Comparison of ENCODE assay signal across 27 mouse cellular contexts in genomic region chr9:48641636-48642035, GRCm38 (mm10). TPM values are rescaled to one million over a fixed set of nuclear protein-coding genes. Genes with fewer than 3 reads are reported as not detected.
DNase-seq lines count a peak whose midpoint lies in the region; ATAC-seq and TF ChIP-seq lines count a peak whose summit lies in the region.
"Had no signal": no experiment of that assay in that cellular context is flagged by ENCODE, and none has a peak within 500 bp of the region (broad histone marks: within the 10 kb centered on the region; RNA-seq: fewer than 3 reads in every experiment).

No protein-coding gene starts in this region.

- H3K4me3 ChIP-seq in forebrain, embryonic 11.5 days (ENCODE audit: low read depth, low read length) = no peak overlapping the region
- no peak overlapping the region for H3K4me3 ChIP-seq in forebrain, embryonic 15.5 days
- no peak overlapping the region for H3K4me3 ChIP-seq in kidney, embryonic 14.5 days (ENCODE audit: low read length)
- H3K4me3 ChIP-seq in liver, postnatal 0 days (ENCODE audit: low read depth, low read length) = no peak overlapping the region
- H3K4me3 ChIP-seq: embryonic facial prominence, embryonic 10.5 days; embryonic facial prominence, embryonic 13.5 days; erythroblast, embryonic 14.5 days; forebrain, embryonic 13.5 days; gastrocnemius, adult 2 months; hindbrain, embryonic 10.5 days; hindbrain, embryonic 13.5 days had no signal

- H3K4me2 ChIP-seq in forebrain, embryonic 11.5 days (ENCODE audit: low read depth, low read length, severe bottlenecking) = no peak overlapping the region
- H3K4me2 ChIP-seq in forebrain, embryonic 15.5 days (replicated peaks) = no peak overlapping the region
- H3K4me2 ChIP-seq in kidney, embryonic 14.5 days (replicated peaks; ENCODE audit: low read depth, low read length) = no peak overlapping the region
- no peak overlapping the region for H3K4me2 ChIP-seq in liver, postnatal 0 days (ENCODE audit: low read depth, low read length)
- H3K4me2 ChIP-seq: embryonic facial prominence, embryonic 13.5 days; forebrain, embryonic 13.5 days; hindbrain, embryonic 13.5 days had no signal

- H3K36me3 ChIP-seq in forebrain, embryonic 11.5 days (ENCODE audit: control insufficient read depth, insufficient read depth, low read length) = no peaks in the 10 kb centered on the region
- H3K36me3 ChIP-seq in forebrain, embryonic 15.5 days = no peaks in the 10 kb centered on the region
- no peaks in the 10 kb centered on the region for H3K36me3 ChIP-seq in kidney, embryonic 14.5 days (ENCODE audit: control insufficient read depth, insufficient read depth, low read length)
- H3K36me3 ChIP-seq in liver, postnatal 0 days (replicated peaks; ENCODE audit: insufficient read depth, low read length) = no peaks in the 10 kb centered on the region
- H3K36me3 ChIP-seq: embryonic facial prominence, embryonic 10.5 days; embryonic facial prominence, embryonic 13.5 days; hindbrain, embryonic 10.5 days; hindbrain, embryonic 13.5 days had no signal

- no peaks in the 10 kb centered on the region for H3K27me3 ChIP-seq in forebrain, embryonic 11.5 days (ENCODE audit: control insufficient read depth, insufficient read depth, low read length)
- H3K27me3 ChIP-seq in forebrain, embryonic 15.5 days = peaks cover 27% of the 10 kb centered on the region; the same call in 1 of the 2 replicates
- H3K27me3 ChIP-seq in kidney, embryonic 14.5 days (ENCODE audit: control insufficient read depth, insufficient read depth, low read length) = peaks cover 6% of the 10 kb centered on the region; the same call in 1 of the 2 replicates
- no peaks in the 10 kb centered on the region for H3K27me3 ChIP-seq in liver, postnatal 0 days (ENCODE audit: insufficient read depth, low read length)
- H3K27me3 ChIP-seq: hindbrain, embryonic 13.5 days had no signal

- 93% methylated on average over 8 of the region's 8 CpGs for WGBS in forebrain, embryonic 11.5 days
- WGBS in forebrain, embryonic 15.5 days = 91% methylated on average over 8 of the region's 8 CpGs
- 92% methylated on average over 8 of the region's 8 CpGs for WGBS in kidney, embryonic 14.5 days
- WGBS in liver, postnatal 0 days (ENCODE audit: insufficient replicate concordance) = 79% methylated on average over 8 of the region's 8 CpGs

- no peaks in the 10 kb centered on the region for H3K4me1 ChIP-seq in forebrain, embryonic 11.5 days (replicated peaks; ENCODE audit: control insufficient read depth, insufficient read depth, low read length)
- H3K4me1 ChIP-seq in forebrain, embryonic 15.5 days = peaks cover 11% of the 10 kb centered on the region
- no peaks in the 10 kb centered on the region for H3K4me1 ChIP-seq in kidney, embryonic 14.5 days (ENCODE audit: control insufficient read depth, insufficient read depth, low read length)
- H3K4me1 ChIP-seq in liver, postnatal 0 days (ENCODE audit: insufficient read depth) = no peaks in the 10 kb centered on the region
- H3K4me1 ChIP-seq: embryonic facial prominence, embryonic 13.5 days; forebrain, embryonic 13.5 days; hindbrain, embryonic 13.5 days had no signal

- H3K9ac ChIP-seq in forebrain, embryonic 11.5 days (ENCODE audit: low read length) = no peak overlapping the region
- no peak overlapping the region for H3K9ac ChIP-seq in forebrain, embryonic 15.5 days (replicated peaks)
- H3K9ac ChIP-seq in kidney, embryonic 14.5 days (ENCODE audit: low read depth, low read length) = no peak overlapping the region
- H3K9ac ChIP-seq in liver, postnatal 0 days (replicated peaks) = no peak overlapping the region
- H3K9ac ChIP-seq: embryonic facial prominence, embryonic 13.5 days; forebrain, embryonic 13.5 days; forebrain, postnatal 0 days; hindbrain, embryonic 13.5 days had no signal

- H3K9me3 ChIP-seq in forebrain, embryonic 11.5 days (ENCODE audit: control insufficient read depth, low read length) = no peaks in the 10 kb centered on the region
- H3K9me3 ChIP-seq in forebrain, embryonic 15.5 days = peaks cover 3% of the 10 kb centered on the region; the same call in 1 of the 2 replicates
- H3K9me3 ChIP-seq in kidney, embryonic 14.5 days (ENCODE audit: control insufficient read depth, low read length) = peaks cover 4% of the 10 kb centered on the region; the same call in 1 of the 2 replicates
- peaks cover 10% of the 10 kb centered on the region for H3K9me3 ChIP-seq in liver, postnatal 0 days (ENCODE audit: low read length)

- DNase-seq in forebrain, embryonic 11.5 days (ENCODE audit: low spot score) = peak; percentile 16
- DNase-seq in kidney, postnatal 10 days = peak; percentile 1
- DNase-seq in liver, postnatal 0 days = peak; percentile 8
- DNase-seq in liver = no peak
- peak; percentile 1 for DNase-seq in ovary, postnatal 36 days (ENCODE audit: low spot score)
- DNase-seq in ovary, postnatal 10 days (ENCODE audit: low spot score) = no peak
- DNase-seq: adrenal gland, adult 8-10 months; adrenal gland, postnatal 25 days; cerebellum, adult 11-12 months; cerebellum, adult 8-10 months; cerebellum, postnatal 10 days; cerebellum, postnatal 36 days; embryo, embryonic 11 days; forebrain, postnatal 0 days; gastrocnemius, adult 2 months; gastrocnemius, postnatal 14 days; heart, postnatal 36 days had no signal

- no peak for TF ChIP-seq CTCF in liver, postnatal 0 days (IDR thresholded peaks at IDR 0.05; ENCODE audit: low read depth)

- no peak for ATAC-seq in forebrain, embryonic 11.5 days (replicated peaks; ENCODE audit: low FRiP score)
- ATAC-seq in forebrain, embryonic 15.5 days (replicated peaks) = no peak
- no peak for ATAC-seq in kidney, embryonic 14.5 days (ENCODE audit: low FRiP score, low TSS enrichment)
- no peak for ATAC-seq in liver, postnatal 0 days
- ATAC-seq: activated CD4-positive, CD25-positive, alpha-beta regulatory T cell, adult 4 months; forebrain, embryonic 13.5 days; forebrain, postnatal 0 days; hindbrain, embryonic 16.5 days had no signal

- H3K27ac ChIP-seq in forebrain, embryonic 11.5 days (ENCODE audit: low read depth, low read length) = no peak overlapping the region
- H3K27ac ChIP-seq in forebrain, embryonic 15.5 days (replicated peaks) = no peak overlapping the region
- H3K27ac ChIP-seq in kidney, embryonic 14.5 days (ENCODE audit: low read depth, low read length) = no peak overlapping the region
- no peak overlapping the region for H3K27ac ChIP-seq in liver, postnatal 0 days (ENCODE audit: low read depth)
- H3K27ac ChIP-seq: embryonic facial prominence, embryonic 10.5 days; embryonic facial prominence, embryonic 13.5 days; forebrain, embryonic 13.5 days; gastrocnemius, adult 2 months; hindbrain, embryonic 10.5 days; hindbrain, embryonic 13.5 days had no signal

- no peak for TF ChIP-seq EP300 in liver, postnatal 0 days (IDR thresholded peaks at IDR 0.05; ENCODE audit: low read depth)

RNA-seq across cellular contexts. Expression of gene Nnmt, which starts 36.7 kb away (rescaled TPM):
- polyA plus RNA-seq in forebrain, embryonic 11.5 days (2014; fragmentation: Nextera tagmentation; extraction: Ambion mirVana) = 1.1 and 1.9 TPM in 2 replicates
- 0.42 and 0.74 TPM in 2 replicates for polyA plus RNA-seq in forebrain, embryonic 15.5 days (2015; fragmentation: Nextera tagmentation; extraction: Ambion mirVana)
- 0.55 and 1.7 TPM in 2 replicates for polyA plus RNA-seq in kidney, embryonic 14.5 days (2014; fragmentation: Nextera tagmentation; extraction: Ambion mirVana)
- polyA plus RNA-seq in liver, postnatal 0 days (2015; fragmentation: Nextera tagmentation; extraction: Ambion mirVana) = 0.34 and 0.41 TPM in 2 replicates
- polyA plus RNA-seq: activated CD4-positive, CD25-positive, alpha-beta regulatory T cell, adult 4 months; erythroblast, embryonic 14.5 days; forebrain, embryonic 13.5 days had no signal

Comparison
In these comparisons a context has a peak if more than half of its experiments do, and no peak if none do; other contexts are left out.
1. DNase-seq: peak in forebrain, embryonic 11.5 days (single experiment), kidney, postnatal 10 days (single experiment), liver, postnatal 0 days (single experiment) and ovary, postnatal 36 days (single experiment); none in liver (single experiment) and ovary, postnatal 10 days (single experiment).